Mouse (Mus musculus) olfactory bulb, adult 2 months (tissue): Measurements from ENCODE around the gene Kcnj1.

Experiments used
- CTCF ChIP-seq: fragments of 200-500 bp; IDR thresholded peaks from 2 replicates; pipeline ENCODE4 v1.5.1; 2012; ENCODE audit warnings: low read depth, mild to moderate bottlenecking, low read length, moderate library complexity; ENCODE audit not compliant: insufficient read depth
- POLR2A ChIP-seq: fragments of 200-500 bp; IDR thresholded peaks from 2 replicates; pipeline ENCODE4 v1.6.1; 2012; ENCODE audit warnings: mild to moderate bottlenecking, low read depth, low read length, moderate library complexity; ENCODE audit not compliant: insufficient read depth

- TF ChIP-seq POLR2A: no peak
- no peak for TF ChIP-seq CTCF
Measured at GRCm38 (mm10) chr9:32420711-32421110, 48.4 kb downstream of the Kcnj1 start.
